Mouse (Mus musculus) midbrain, postnatal 0 days (tissue): Measurements from ENCODE around the gene Cdhr1. TPM values are rescaled to one million over a fixed set of nuclear protein-coding genes. Genes with fewer than 3 reads are reported as not detected.

ENCODE experiments used
- ATAC-seq: fragments of 200-750 bp; cut with Nextera tagmentation; 2 replicates; pipeline ENCODE4 v1.8.0; 2017; ENCODE audit warnings: moderate number of reproducible peaks, mild to moderate bottlenecking, moderate TSS enrichment, moderate library complexity; ENCODE audit not compliant: low FRiP score
- DNase-seq: peaks from one replicate; pipeline ENCODE4 v3.0.0-alpha.2; 2015; ENCODE audit warnings: low spot score
- H3K27ac ChIP-seq: fragments of 300-500 bp; sonication (generic); 2 replicates; pipeline ENCODE4 v1.5.1; 2014; ENCODE audit warnings: low read depth, mild to moderate bottlenecking, low read length, mixed read lengths
- H3K27me3 ChIP-seq: fragments of 300-500 bp; sonication (generic); 2 replicates; pipeline ENCODE4 v1.6.1; 2014; ENCODE audit warnings: low read length, control low read depth, mixed read lengths; ENCODE audit not compliant: insufficient read depth
- H3K36me3 ChIP-seq: fragments of 300-500 bp; sonication (generic); 2 replicates; pipeline ENCODE4 v1.6.1; 2014; ENCODE audit warnings: low read length, control low read depth, mixed read lengths; ENCODE audit not compliant: insufficient read depth
- H3K4me1 ChIP-seq: fragments of 300-500 bp; sonication (generic); 2 replicates; pipeline ENCODE4 v1.6.1; 2014; ENCODE audit warnings: mild to moderate bottlenecking, control low read depth, antibody characterized with exemption, low read length, mixed read lengths; ENCODE audit not compliant: insufficient read depth
- H3K4me2 ChIP-seq: fragments of 300-500 bp; sonication (generic); 2 replicates; pipeline ENCODE4 v1.6.1; 2014; ENCODE audit warnings: low read depth, mild to moderate bottlenecking, low read length, mixed read lengths; ENCODE audit not compliant: poor library complexity, severe bottlenecking
- H3K4me3 ChIP-seq: fragments of 300-500 bp; sonication (generic); 2 replicates; pipeline ENCODE4 v1.5.1; 2014; ENCODE audit warnings: low read depth, mild to moderate bottlenecking, low read length, moderate library complexity
- H3K9ac ChIP-seq: fragments of 300-500 bp; sonication (generic); replicated peaks from 2 replicates; pipeline ENCODE4 v1.6.1; 2014; ENCODE audit warnings: mild to moderate bottlenecking, low read length, moderate library complexity, mixed read lengths; ENCODE audit not compliant: poor library complexity, severe bottlenecking
- H3K9me3 ChIP-seq: fragments of 300-500 bp; sonication (generic); 2 replicates; pipeline ENCODE4 v1.6.1; 2016; ENCODE audit warnings: low read length, control low read depth
- CTCF ChIP-seq: IDR thresholded peaks from 2 replicates; pipeline ENCODE4 v1.5.1; 2016; ENCODE audit warnings: antibody characterized with exemption, mild to moderate bottlenecking
- WGBS: fragments of 180-500 bp; shearing (Covaris S2); extraction: QIAGEN DNeasy Blood & Tissue Kit; methylation state at CpG from one replicate; pipeline ENCODE4 v1.1.7; 2014; 5-methylcytosine and 5-hydroxymethylcytosine counted together
- polyA plus RNA-seq: library from polyadenylated mRNA; unstranded; fragments of >200 nt; fragmentation: Nextera tagmentation; extraction: Ambion mirVana; gene quantifications from 2 replicates; pipeline ENCODE4 v1.2.1, GENCODE M21; 2015
- total RNA-seq: library from RNA; depleted of rRNA; stranded (reverse); fragments of >200 nt; gene quantifications from 2 replicates; pipeline ENCODE4 v1.2.3, GENCODE M21; 2014

Gene Cdhr1
- total and polyA plus RNA-seq, 2 experiments from 2014 or later: 6.7 to 7.4 TPM

- 55% methylated on average over 5 of the region's 5 CpGs for WGBS
- no peak for ATAC-seq
Measured at GRCm38 (mm10) chr14:37067629-37068028, 30.5 kb downstream of the Cdhr1 start, which contains the start of gene Lrit2. Lrit2 (plus strand) TSS chr14:37067929.

GRCm38 (mm10) chr14:37066636-37067035 lies 31.5 kb downstream of the Cdhr1 start:
- ATAC-seq: no peak
- no peak for TF ChIP-seq CTCF

More at GRCm38 (mm10) chr14:37067629-37068028, 30.5 kb downstream of the Cdhr1 start, which contains the start of gene Lrit2:
- Histone ChIP-seq H3K4me1 (no peaks in the 10 kb centered on the region), H3K36me3 (no peaks in the 10 kb centered on the region), H3K9me3 (no peaks in the 10 kb centered on the region), H3K9ac (no peak within 1 kb of the TSS), H3K27ac (no peak within 1 kb of the TSS), H3K4me3 (no peak within 1 kb of the TSS), H3K4me2 (no peak within 1 kb of the TSS), H3K27me3 (no peaks in the 10 kb centered on the region)
- no peak for TF ChIP-seq CTCF
- no peak for DNase-seq

DNA sequence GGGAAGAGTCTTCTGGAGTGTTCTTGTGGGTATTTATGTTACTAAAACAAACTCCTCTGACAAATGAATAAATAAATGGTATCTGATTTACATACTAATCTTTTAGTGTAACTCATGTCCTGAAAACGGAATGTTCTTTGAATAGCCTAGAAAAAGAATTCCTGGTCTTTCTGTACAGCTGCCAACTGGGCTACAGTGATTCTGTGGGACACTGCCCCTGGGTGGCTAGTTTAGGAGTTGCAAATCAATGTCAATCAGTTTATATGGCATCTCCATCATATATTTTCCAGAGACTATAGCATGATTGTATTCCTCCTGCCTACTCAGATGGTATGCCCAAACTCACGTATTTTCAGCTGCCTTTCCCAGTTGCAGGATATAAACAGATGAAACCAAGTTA lies 33.3 kb downstream of the Cdhr1 start:
- Histone ChIP-seq H3K27ac (no peak overlapping the region), H3K4me2 (no peak overlapping the region), H3K9ac (no peak overlapping the region), H3K36me3 (no peaks in the 10 kb centered on the region), H3K4me3 (no peak overlapping the region), H3K27me3 (no peaks in the 10 kb centered on the region), H3K4me1 (no peaks in the 10 kb centered on the region), H3K9me3 (no peaks in the 10 kb centered on the region)
- no peak for DNase-seq
- WGBS: 60% methylated on average over 2 of the region's 2 CpGs
- no peak for ATAC-seq
- peak; percentile 33; the same call in 1 of the 2 replicates for TF ChIP-seq CTCF

More at GRCm38 (mm10) chr14:37066636-37067035, 31.5 kb downstream of the Cdhr1 start:
- Histone ChIP-seq H3K4me1 (no peaks in the 10 kb centered on the region), H3K4me2 (no peak overlapping the region), H3K27ac (no peak overlapping the region), H3K27me3 (no peaks in the 10 kb centered on the region), H3K9me3 (no peaks in the 10 kb centered on the region), H3K4me3 (no peak overlapping the region), H3K36me3 (no peaks in the 10 kb centered on the region), H3K9ac (no peak overlapping the region)
- 53% methylated on average over 2 of the region's 2 CpGs for WGBS
- DNase-seq: no peak

DNA sequence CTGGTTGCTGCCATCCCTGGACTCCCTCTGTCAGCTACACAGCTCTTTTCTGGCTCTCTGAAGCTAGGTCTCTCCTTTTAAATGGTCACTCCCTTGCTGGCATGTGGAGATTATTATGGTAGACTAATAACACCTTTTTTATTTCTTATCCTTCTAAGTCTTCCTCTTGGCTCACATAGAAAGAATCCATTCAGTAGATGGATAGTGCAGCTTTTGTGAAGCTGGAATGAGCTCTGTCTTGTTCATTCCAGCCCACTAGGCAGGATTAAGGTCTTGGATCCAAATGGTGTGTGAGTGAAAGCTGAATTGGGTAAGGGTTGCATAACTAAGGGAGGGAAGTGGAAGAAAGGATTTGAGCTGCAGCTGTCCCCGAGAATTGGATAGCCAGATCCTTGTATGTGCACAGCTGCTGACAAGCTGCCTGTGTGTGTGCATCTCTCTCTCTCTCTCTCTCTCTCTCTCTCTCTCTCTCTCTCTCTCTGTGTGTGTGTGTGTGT lies 49.2 kb downstream of the Cdhr1 start, which contains the start of gene Rgr:
Gene Rgr, minus strand, starts transcription at position 51 of the 497 bp plus-strand sequence.
- H3K36me3 ChIP-seq: no peaks in the 10 kb centered on the region
- DNase-seq: peak; percentile 24
- 29% methylated on average over 1 of the region's 1 CpGs for WGBS
- H3K27me3 ChIP-seq: no peaks in the 10 kb centered on the region
- no peaks in the 10 kb centered on the region for H3K4me1 ChIP-seq
- H3K4me3 ChIP-seq: no peak within 1 kb of the TSS
- no peak for TF ChIP-seq CTCF
- no peak within 1 kb of the TSS for H3K27ac ChIP-seq
- H3K9ac ChIP-seq: no peak within 1 kb of the TSS
- no peaks in the 10 kb centered on the region for H3K9me3 ChIP-seq
- no peak within 1 kb of the TSS for H3K4me2 ChIP-seq
- 0 out of 2 replicates have a peak, but pooled peaks have one; percentile 27 for ATAC-seq

- Histone ChIP-seq H3K9me3 (no peaks in the 10 kb centered on the region), H3K27me3 (no peaks in the 10 kb centered on the region), H3K4me2 (no peak overlapping the region), H3K27ac (no peak overlapping the region), H3K4me1 (no peaks in the 10 kb centered on the region; the same call in 1 of the 2 replicates), H3K9ac (no peak overlapping the region), H3K4me3 (no peak overlapping the region), H3K36me3 (no peaks in the 10 kb centered on the region)
- ATAC-seq: no peak
- peak; percentile 63 for DNase-seq
- WGBS: 40% methylated on average over 5 of the region's 5 CpGs
- TF ChIP-seq CTCF: peak; percentile 66
Measured at GRCm38 (mm10) chr14:37034432-37034831, 63.7 kb downstream of the Cdhr1 start.

GRCm38 (mm10) chr14:37033241-37033640 lies 64.9 kb downstream of the Cdhr1 start:
- no peaks in the 10 kb centered on the region for H3K27me3 ChIP-seq
- no peaks in the 10 kb centered on the region for H3K9me3 ChIP-seq
- H3K4me2 ChIP-seq: no peak overlapping the region
- no peaks in the 10 kb centered on the region for H3K36me3 ChIP-seq
- TF ChIP-seq CTCF: peak; percentile 98
- ATAC-seq (peak; percentile 67), DNase-seq (peak; percentile 89)
- no peak overlapping the region for H3K4me3 ChIP-seq
- 18% methylated on average over 7 of the region's 7 CpGs for whole genome bisulfite sequencing
- no peak overlapping the region for H3K9ac ChIP-seq
- no peaks in the 10 kb centered on the region; the same call in 1 of the 2 replicates for H3K4me1 ChIP-seq
- H3K27ac ChIP-seq: no peak overlapping the region
